Mouse (Mus musculus) embryonic facial prominence, embryonic 10.5 days (tissue): Measurements from ENCODE around the gene Ifrd1. TPM values are rescaled to one million over a fixed set of nuclear protein-coding genes. Genes with fewer than 3 reads are reported as not detected.
A peak's percentile ranks its signal among the peaks of the same experiment; 100 is the strongest.

Source experiments
- DNase-seq: peaks from one replicate; pipeline ENCODE4 v3.0.0-alpha.2; 2017; ENCODE audit warnings: low spot score
- H3K27ac ChIP-seq: fragments of 300-500 bp; sonication (generic); replicated peaks from 2 replicates; pipeline ENCODE4 v1.5.1; 2016; ENCODE audit warnings: mild to moderate bottlenecking
- H3K27me3 ChIP-seq: fragments of 300-500 bp; sonication (generic); replicated peaks from 2 replicates; pipeline ENCODE4 v1.6.1; 2016; ENCODE audit warnings: low read depth, mild to moderate bottlenecking; ENCODE audit not compliant: poor library complexity, severe bottlenecking
- H3K36me3 ChIP-seq: fragments of 300-500 bp; sonication (generic); replicated peaks from 2 replicates; pipeline ENCODE4 v1.6.1; 2016; ENCODE audit warnings: mild to moderate bottlenecking, moderate library complexity
- H3K4me1 ChIP-seq: fragments of 300-500 bp; sonication (generic); 2 replicates; pipeline ENCODE4 v1.6.1; 2016
- H3K4me3 ChIP-seq: fragments of 300-500 bp; sonication (generic); 2 replicates; pipeline ENCODE4 v1.5.1; 2016; ENCODE audit warnings: mild to moderate bottlenecking, moderate library complexity
- H3K9me3 ChIP-seq: fragments of 300-500 bp; sonication (generic); 2 replicates; pipeline ENCODE4 v1.6.1; 2016; ENCODE audit warnings: mild to moderate bottlenecking
- WGBS: fragments of 180-500 bp; shearing (Covaris S2); methylation state at CpG from one replicate; pipeline ENCODE4 v1.1.7; 2016; 5-methylcytosine and 5-hydroxymethylcytosine counted together
- polyA plus RNA-seq: library from polyadenylated mRNA; unstranded; fragments of >200 nt; fragmentation: Nextera tagmentation; extraction: Ambion mirVana; gene quantifications from 2 replicates; pipeline ENCODE4 v1.2.1, GENCODE M21; 2016

Gene Ifrd1
- polyA plus RNA-seq, 1 experiment from 2014 or later = 111 TPM

- Histone ChIP-seq H3K36me3 (no peaks in the 10 kb centered on the region), H3K4me3 (no peak overlapping the region), H3K27me3 (no peaks in the 10 kb centered on the region), H3K9me3 (no peaks in the 10 kb centered on the region), H3K27ac (no peak overlapping the region), H3K4me1 (no peaks in the 10 kb centered on the region)
- 87% methylated on average over 2 of the region's 2 CpGs for WGBS
- no peak for DNase-seq
Observed at GRCm38 (mm10) chr12:40231632-40232031, 16.7 kb downstream of the Ifrd1 start.

- H3K36me3 ChIP-seq = no peaks in the 10 kb centered on the region
- 0 out of 2 replicates have a peak overlapping the region, but pooled peaks have one; percentile 94 for H3K4me3 ChIP-seq
- WGBS = 96% methylated on average over 9 of the region's 9 CpGs
- no peaks in the 10 kb centered on the region for H3K9me3 ChIP-seq
- peaks cover 18% of the 10 kb centered on the region for H3K4me1 ChIP-seq
- H3K27me3 ChIP-seq = no peaks in the 10 kb centered on the region
- no peak overlapping the region for H3K27ac ChIP-seq
- DNase-seq = no peak
Observed at GRCm38 (mm10) chr12:40224171-40224880, 24.0 kb downstream of the Ifrd1 start.

- Histone ChIP-seq H3K27me3 (no peaks in the 10 kb centered on the region), H3K36me3 (no peaks in the 10 kb centered on the region), H3K4me3 (peak overlapping the region; percentile 94), H3K9me3 (no peaks in the 10 kb centered on the region), H3K4me1 (peaks cover 18% of the 10 kb centered on the region), H3K27ac (peak overlapping the region; percentile 80)
- DNase-seq = no peak
- WGBS = 63% methylated on average over 10 of the region's 10 CpGs
Observed at GRCm38 (mm10) chr12:40223676-40224075, 24.6 kb downstream of the Ifrd1 start.

GRCm38 (mm10) chr12:40223082-40223619 lies 25.2 kb downstream of the Ifrd1 start:
- Histone ChIP-seq H3K36me3 (peaks cover under 1% of the 10 kb centered on the region; the same call in 1 of the 2 replicates), H3K27ac (peak overlapping the region; percentile 98), H3K4me1 (peaks cover 18% of the 10 kb centered on the region), H3K4me3 (peak overlapping the region; percentile 94), H3K27me3 (no peaks in the 10 kb centered on the region), H3K9me3 (no peaks in the 10 kb centered on the region)
- DNase-seq = peak; percentile 99
- under 1% methylated on average over 47 of the region's 47 CpGs for WGBS

GRCm38 (mm10) chr12:40222251-40223081 lies 25.8 kb downstream of the Ifrd1 start:
- Histone ChIP-seq H3K4me3 (peak overlapping the region; percentile 94), H3K9me3 (no peaks in the 10 kb centered on the region), H3K36me3 (peaks cover 8% of the 10 kb centered on the region; the same call in 1 of the 2 replicates), H3K27ac (peak overlapping the region; percentile 98), H3K4me1 (peaks cover 18% of the 10 kb centered on the region), H3K27me3 (no peaks in the 10 kb centered on the region)
- under 1% methylated on average over 81 of the region's 81 CpGs for WGBS
- DNase-seq = peak; percentile 95

- Histone ChIP-seq H3K4me1 (peaks cover 18% of the 10 kb centered on the region), H3K27ac (peak overlapping the region; percentile 98), H3K9me3 (no peaks in the 10 kb centered on the region), H3K27me3 (no peaks in the 10 kb centered on the region), H3K36me3 (peaks cover 16% of the 10 kb centered on the region), H3K4me3 (peak overlapping the region; percentile 94)
- WGBS = 20% methylated on average over 5 of the region's 5 CpGs
- DNase-seq = no peak
Observed at GRCm38 (mm10) chr12:40221611-40222010, 26.7 kb downstream of the Ifrd1 start.

- 35% methylated on average over 3 of the region's 3 CpGs for WGBS
- no peaks in the 10 kb centered on the region for H3K27me3 ChIP-seq
- H3K4me3 ChIP-seq = peak overlapping the region; percentile 94
- no peak for DNase-seq
- peaks cover 18% of the 10 kb centered on the region for H3K4me1 ChIP-seq
- H3K27ac ChIP-seq = no peak overlapping the region
- peaks cover 23% of the 10 kb centered on the region for H3K36me3 ChIP-seq
- H3K9me3 ChIP-seq = no peaks in the 10 kb centered on the region
Observed at GRCm38 (mm10) chr12:40220896-40221295, 27.4 kb downstream of the Ifrd1 start.

GRCm38 (mm10) chr12:40220001-40220570 lies 28.2 kb downstream of the Ifrd1 start:
- Histone ChIP-seq H3K4me1 (peaks cover 18% of the 10 kb centered on the region), H3K27me3 (no peaks in the 10 kb centered on the region), H3K9me3 (no peaks in the 10 kb centered on the region), H3K36me3 (peaks cover 31% of the 10 kb centered on the region), H3K27ac (no peak overlapping the region), H3K4me3 (peak overlapping the region; percentile 94)
- DNase-seq = no peak
- 64% methylated on average over 3 of the region's 3 CpGs for WGBS

- H3K27ac ChIP-seq = no peak overlapping the region
- no peaks in the 10 kb centered on the region for H3K27me3 ChIP-seq
- H3K36me3 ChIP-seq = peaks cover 47% of the 10 kb centered on the region
- no peak overlapping the region for H3K4me3 ChIP-seq
- no peaks in the 10 kb centered on the region for H3K9me3 ChIP-seq
- peaks cover 15% of the 10 kb centered on the region for H3K4me1 ChIP-seq
- 87% methylated on average over 2 of the region's 2 CpGs for WGBS
- no peak for DNase-seq
Observed at GRCm38 (mm10) chr12:40218430-40218945, 29.8 kb downstream of the Ifrd1 start.

GRCm38 (mm10) chr12:40217776-40218175 lies 30.5 kb downstream of the Ifrd1 start:
- H3K4me3 ChIP-seq = no peak overlapping the region
- peaks cover 15% of the 10 kb centered on the region for H3K4me1 ChIP-seq
- H3K27me3 ChIP-seq = no peaks in the 10 kb centered on the region
- peaks cover 54% of the 10 kb centered on the region for H3K36me3 ChIP-seq
- no peak for DNase-seq
- no peaks in the 10 kb centered on the region; the same call in 1 of the 2 replicates for H3K9me3 ChIP-seq
- no peak overlapping the region for H3K27ac ChIP-seq
- 88% methylated on average over 2 of the region's 2 CpGs for WGBS

GRCm38 (mm10) chr12:40214888-40215876 lies 33.1 kb downstream of the Ifrd1 start:
- Histone ChIP-seq H3K4me3 (no peak overlapping the region), H3K27ac (no peak overlapping the region), H3K36me3 (peaks cover 80% of the 10 kb centered on the region), H3K27me3 (no peaks in the 10 kb centered on the region), H3K4me1 (peaks cover 4% of the 10 kb centered on the region), H3K9me3 (no peaks in the 10 kb centered on the region; the same call in 1 of the 2 replicates)
- no peak for DNase-seq
- WGBS = 94% methylated on average over 15 of the region's 15 CpGs
